Mouse (Mus musculus) CH12.LX (cell line): ENCODE measurements around the gene Hist1h2ae. TPM values are rescaled to one million over a fixed set of nuclear protein-coding genes. Genes with fewer than 3 reads are reported as not detected.
A peak's percentile ranks its signal among the peaks of the same experiment; 100 is the strongest.
"Not testable (repeated sequence)": the region's sequence is repeated elsewhere in the genome, so short reads cannot be mapped to it uniquely, and the experiment has no call there.

Experiments used
- DNase-seq: peaks from one replicate; pipeline ENCODE4 v3.0.0-alpha.2; 2013; ENCODE audit errors: extremely low read depth
- H3K27ac ChIP-seq: 2 replicates; pipeline ENCODE4 v1.5.1; 2012; ENCODE audit warnings: low read depth, mild to moderate bottlenecking, control low read depth, moderate library complexity; ENCODE audit not compliant: insufficient read depth
- H3K27me3 ChIP-seq: replicated peaks from 2 replicates; pipeline ENCODE3; 2012; ENCODE audit warnings: inconsistent platforms
- H3K36me3 ChIP-seq, 2 experiments: replicated peaks in 1 of 2; 2 replicates each; pipeline versions ENCODE3 to v1.6.1; 2012; ENCODE audit warnings: inconsistent platforms in 1 of 2, low read length in 1 of 2, mild to moderate bottlenecking in 1 of 2, mixed read lengths in 1 of 2, moderate library complexity in 1 of 2; ENCODE audit not compliant: control insufficient read depth in 1 of 2, insufficient read depth in 1 of 2
- H3K4me1 ChIP-seq, 2 experiments: 2 replicates each; pipeline ENCODE4 v1.6.1; 2012; ENCODE audit warnings: inconsistent platforms in 1 of 2, moderate library complexity in 1 of 2; ENCODE audit not compliant: insufficient read depth in 2 of 2, control insufficient read depth in 1 of 2
- H3K4me2 ChIP-seq: 2 replicates; pipeline ENCODE4 v1.6.1; 2012; ENCODE audit warnings: low read depth, mild to moderate bottlenecking, control low read depth; ENCODE audit not compliant: poor library complexity, insufficient read depth, severe bottlenecking
- H3K4me3 ChIP-seq, 3 experiments: fragments of 150-350 bp in 1 of 3; sonication (generic) in 1 of 3; replicated peaks in 1 of 3; 2 replicates each; pipeline versions ENCODE3 to v1.5.1; 2011 to 2012; ENCODE audit warnings: low read depth in 2 of 3, low read length in 2 of 3, mild to moderate bottlenecking in 2 of 3, moderate library complexity in 2 of 3, control low read depth in 1 of 3, improper control_type of control experiment in 1 of 3, inconsistent platforms in 1 of 3, mixed read lengths in 1 of 3; ENCODE audit not compliant: poor library complexity in 1 of 3
- H3K79me2 ChIP-seq: replicated peaks from 2 replicates; pipeline ENCODE4 v1.6.1; 2012; ENCODE audit warnings: mild to moderate bottlenecking, moderate library complexity; ENCODE audit not compliant: control insufficient read depth, poor library complexity, insufficient read depth, severe bottlenecking; ENCODE audit errors: extremely low read depth
- H3K9ac ChIP-seq: 2 replicates; pipeline ENCODE4 v1.6.1; 2012; ENCODE audit warnings: low read depth, mild to moderate bottlenecking, control low read depth, moderate library complexity; ENCODE audit not compliant: insufficient read depth
- H3K9me3 ChIP-seq: replicated peaks from 2 replicates; pipeline ENCODE3; 2012; ENCODE audit warnings: low read length, inconsistent platforms, mixed read lengths
- BHLHE40 ChIP-seq: IDR thresholded peaks from 2 replicates; pipeline ENCODE4 v1.6.1; 2011; ENCODE audit warnings: mild to moderate bottlenecking, low read depth, low read length, improper control_type of control experiment
- CHD1 ChIP-seq: IDR thresholded peaks from 2 replicates; pipeline ENCODE4 v1.6.1; 2012; ENCODE audit warnings: low read depth, low read length, improper control_type of control experiment, inconsistent platforms
- CHD2 ChIP-seq: IDR thresholded peaks from 2 replicates; pipeline ENCODE4 v1.6.1; 2011; ENCODE audit warnings: low read length, improper control_type of control experiment
- HCFC1 ChIP-seq: IDR thresholded peaks from 2 replicates; pipeline ENCODE4 v1.6.1; 2012; ENCODE audit warnings: low read depth, mild to moderate bottlenecking, inconsistent platforms, low read length, improper control_type of control experiment
- KAT2A ChIP-seq: IDR thresholded peaks from 2 replicates; pipeline ENCODE4 v1.6.1; 2012; ENCODE audit warnings: low read length, improper control_type of control experiment, inconsistent platforms; ENCODE audit not compliant: insufficient replicate concordance
- MAFK ChIP-seq: IDR thresholded peaks from 2 replicates; pipeline ENCODE4 v1.6.1; 2011; ENCODE audit warnings: low read length, improper control_type of control experiment; ENCODE audit not compliant: insufficient replicate concordance
- MAX ChIP-seq: IDR thresholded peaks from 2 replicates; pipeline ENCODE4 v1.6.1; 2011; ENCODE audit warnings: low read length, improper control_type of control experiment
- MAZ ChIP-seq: IDR thresholded peaks from 2 replicates; pipeline ENCODE4 v1.6.1; 2012; ENCODE audit warnings: low read depth, mild to moderate bottlenecking, inconsistent platforms, low read length, improper control_type of control experiment, moderate library complexity
- MXI1 ChIP-seq: IDR thresholded peaks from 2 replicates; pipeline ENCODE4 v1.6.1; 2011; ENCODE audit warnings: mild to moderate bottlenecking, low read depth, low read length, improper control_type of control experiment
- NELFE ChIP-seq: IDR thresholded peaks from 2 replicates; pipeline ENCODE4 v1.6.1; 2011; ENCODE audit warnings: low read depth, low read length, improper control_type of control experiment
- NRF1 ChIP-seq: IDR thresholded peaks from 2 replicates; pipeline ENCODE4 v1.6.1; 2014; ENCODE audit warnings: low read depth, mild to moderate bottlenecking, inconsistent platforms, low read length, improper control_type of control experiment, moderate library complexity
- POLR2A ChIP-seq: IDR thresholded peaks from 2 replicates; pipeline ENCODE4 v1.6.1; 2011; ENCODE audit warnings: low read depth, mild to moderate bottlenecking, improper control_type of control experiment, low read length
- POLR2AphosphoS2 ChIP-seq: IDR thresholded peaks from 2 replicates; pipeline ENCODE4 v1.6.1; 2011; ENCODE audit warnings: low read depth, low read length, improper control_type of control experiment
- RCOR1 ChIP-seq: conservative IDR thresholded peaks from 2 replicates; pipeline ENCODE4 v1.6.1; 2012; ENCODE audit warnings: low read depth, mild to moderate bottlenecking, inconsistent platforms, low read length, improper control_type of control experiment
- SIN3A ChIP-seq: IDR thresholded peaks from 2 replicates; pipeline ENCODE4 v1.6.1; 2012; ENCODE audit warnings: low read length, improper control_type of control experiment, inconsistent platforms
- SMC3 ChIP-seq: IDR thresholded peaks from 2 replicates; pipeline ENCODE4 v1.6.1; 2011; ENCODE audit warnings: low read depth, low read length, improper control_type of control experiment
- TBP ChIP-seq: conservative IDR thresholded peaks from 2 replicates; pipeline ENCODE4 v1.6.1; 2011; ENCODE audit warnings: low read depth, low read length, improper control_type of control experiment
- UBTF ChIP-seq: IDR thresholded peaks from 2 replicates; pipeline ENCODE4 v1.6.1; 2012; ENCODE audit warnings: low read depth, mild to moderate bottlenecking, inconsistent platforms, low read length, improper control_type of control experiment, moderate library complexity
- ZMIZ1 ChIP-seq: IDR thresholded peaks from 2 replicates; pipeline ENCODE4 v1.6.1; 2012; ENCODE audit warnings: low read depth, mild to moderate bottlenecking, inconsistent platforms, low read length, improper control_type of control experiment
- dilution Hi-C: fragments of 300-500 bp; cut with MboI; formaldehyde crosslinking; loops from 2 replicates; pipeline ENCODE4 v1.14.3; 2020; ENCODE audit warnings: low sequenced_read_pairs; ENCODE audit not compliant: extremely low pct_unique_long_range_greater_than_20kb, extremely low pct_ligation_motif_present
- in situ Hi-C: fragments of 300-500 bp; cut with MboI; formaldehyde crosslinking; loops from 3 replicates; pipeline ENCODE4 v1.14.3; 2019; ENCODE audit warnings: low sequenced_read_pairs, low pct_ligation_motif_present, low pct_unique_long_range_greater_than_20kb, mixed read lengths
- polyA plus RNA-seq: library from polyadenylated mRNA; unstranded; fragments of >175 nt; gene quantifications from 2 replicates; pipeline ENCODE4 v1.2.1, GENCODE M21; 2012; ENCODE audit warnings: low read depth; ENCODE audit not compliant: insufficient read length
- total RNA-seq, 2 experiments: library from RNA; depleted of rRNA; stranded (reverse); fragments of 300-350 nt in 1 of 2; fragments of >200 nt in 1 of 2; gene quantifications; 2 replicates each; pipeline ENCODE4 v1.2.3; 2012 to 2014

The Hist1h2ae gene
- total and polyA plus RNA-seq, 3 experiments: 3.5 to 648 (median 16.3) TPM

- H3K27me3 ChIP-seq, H3K79me2 ChIP-seq, H3K9me3 ChIP-seq, H3K36me3 ChIP-seq, dilution Hi-C loops, H3K4me1 ChIP-seq: not testable (repeated sequence)
- peak overlapping the region; percentile 67; the same call in 1 of the 2 replicates for H3K4me2 ChIP-seq
- peak overlapping the region; percentile 34 to 66 (median 36) for H3K4me3 ChIP-seq
- peak overlapping the region; percentile 91 for H3K9ac ChIP-seq
- TF ChIP-seq MAFK (peak; percentile 20; the same call in 1 of the 2 replicates), BHLHE40 (0 out of 2 replicates have a peak, but pooled peaks have one; percentile 19), POLR2AphosphoS2 (peak; percentile 100), MXI1 (peak; percentile 51; the same call in 1 of the 2 replicates), MAX (peak; percentile 43; the same call in 1 of the 2 replicates), TBP (peak; percentile 68), CHD2 (peak; percentile 60; the same call in 1 of the 2 replicates), SIN3A (peak; percentile 66), SMC3 (peak; percentile 17; the same call in 1 of the 2 replicates), RCOR1 (peak; percentile 86; the same call in 1 of the 2 replicates), CHD1 (peak; percentile 98), UBTF (peak; percentile 99), HCFC1 (peak; percentile 52), NRF1 (peak; percentile 57), NELFE (peak; percentile 95), ZMIZ1 (peak; percentile 99), KAT2A (0 out of 2 replicates have a peak, but pooled peaks have one; percentile 59), POLR2A (peak; percentile 92), MAZ (0 out of 2 replicates have a peak, but pooled peaks have one; percentile 42)
- H3K27ac ChIP-seq: peak overlapping the region; percentile 98
- in situ Hi-C loops: loop anchor here (25.0 kb wide), 1 partner anchor 1834 kb away; the partner anchor contains the start of gene Hist1h4j
- peak; percentile 66 for DNase-seq
Observed at GRCm38 (mm10) chr13:23571504-23572217, 641 bp upstream of the Hist1h2ae start.
